9 mouse cellular contexts compared by ENCODE assay signal in the genomic region with DNA sequence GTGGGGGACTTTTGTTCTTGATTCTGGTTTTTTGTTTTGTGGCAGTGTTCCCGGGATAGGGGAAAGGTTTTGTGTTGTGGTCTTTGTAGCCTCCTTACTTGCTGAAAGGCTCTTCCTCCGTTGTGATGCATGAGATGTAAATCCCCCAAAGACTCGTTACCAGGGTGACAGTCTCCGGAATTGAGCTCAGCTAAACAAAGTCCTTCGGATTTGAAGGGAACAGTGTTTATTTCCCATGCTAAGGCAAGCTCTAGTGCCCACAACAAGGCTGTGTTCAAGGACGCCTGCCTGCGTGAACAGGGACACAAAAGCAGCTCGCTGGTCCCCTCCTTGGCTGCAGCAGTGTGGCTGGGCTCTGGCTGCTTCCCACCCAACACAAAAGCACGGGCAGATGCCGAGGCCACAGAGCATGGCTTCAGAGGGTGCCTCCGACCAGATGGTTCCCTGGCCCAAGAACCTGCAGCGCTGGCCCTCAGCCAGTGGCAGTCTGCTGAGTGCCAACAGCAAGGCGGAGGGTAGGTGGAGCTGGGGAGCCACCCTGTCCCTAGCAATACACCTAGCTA.
DNase-seq lines count a peak whose midpoint lies in the region; ATAC-seq and TF ChIP-seq lines count a peak whose summit lies in the region.
"Had no signal": no experiment of that assay in that cellular context is flagged by ENCODE, and none has a peak within 500 bp of the region (broad histone marks: within the 10 kb centered on the region; RNA-seq: fewer than 3 reads in every experiment).

No protein-coding gene starts in this region.

- no peaks in the 10 kb centered on the region for H3K9me3 ChIP-seq in kidney, embryonic 14.5 days (ENCODE audit: control insufficient read depth, low read length)
- no peaks in the 10 kb centered on the region for H3K9me3 ChIP-seq in midbrain, embryonic 11.5 days (ENCODE audit: control insufficient read depth, low read length)
- no peaks in the 10 kb centered on the region for H3K9me3 ChIP-seq in stomach, embryonic 16.5 days (replicated peaks; ENCODE audit: control insufficient read depth, low read length)

- WGBS in kidney, adult 2 months: 53% methylated on average over 13 of the region's 13 CpGs
- 44% methylated on average over 13 of the region's 13 CpGs for WGBS in kidney, embryonic 14.5 days
- WGBS in midbrain, embryonic 11.5 days: 8% methylated on average over 13 of the region's 13 CpGs
- 45% methylated on average over 13 of the region's 13 CpGs for WGBS in stomach, embryonic 16.5 days

- H3K36me3 ChIP-seq in kidney, adult 2 months (ENCODE audit: control insufficient read depth, insufficient read depth, low read length): no peaks in the 10 kb centered on the region
- no peaks in the 10 kb centered on the region for H3K36me3 ChIP-seq in kidney, embryonic 14.5 days (ENCODE audit: control insufficient read depth, insufficient read depth, low read length)
- no peaks in the 10 kb centered on the region for H3K36me3 ChIP-seq in midbrain, embryonic 11.5 days (ENCODE audit: control insufficient read depth, insufficient read depth, low read length)
- H3K36me3 ChIP-seq in stomach, embryonic 16.5 days (ENCODE audit: control insufficient read depth, insufficient read depth, low read length): no peaks in the 10 kb centered on the region

- H3K27ac ChIP-seq in kidney, adult 2 months (ENCODE audit: insufficient read depth, low read depth, low read length): no peak overlapping the region
- H3K27ac ChIP-seq in kidney, embryonic 14.5 days (ENCODE audit: low read depth, low read length): no peak overlapping the region
- H3K27ac ChIP-seq in midbrain, embryonic 11.5 days (ENCODE audit: low read depth, low read length): peak overlapping the region; percentile 98
- H3K27ac ChIP-seq in stomach, embryonic 16.5 days (ENCODE audit: low read length): no peak overlapping the region

- H3K4me2 ChIP-seq in kidney, embryonic 14.5 days (replicated peaks; ENCODE audit: low read depth, low read length): no peak overlapping the region
- H3K4me2 ChIP-seq in midbrain, embryonic 11.5 days: peak overlapping the region; percentile 22
- no peak overlapping the region for H3K4me2 ChIP-seq in stomach, embryonic 16.5 days (ENCODE audit: low read depth, low read length)

- H3K9ac ChIP-seq in kidney, embryonic 14.5 days (ENCODE audit: low read depth, low read length): no peak overlapping the region
- H3K9ac ChIP-seq in midbrain, embryonic 11.5 days (ENCODE audit: low read length): peak overlapping the region; percentile 47
- H3K9ac ChIP-seq in stomach, embryonic 16.5 days (ENCODE audit: low read length): no peak overlapping the region

- TF ChIP-seq POLR2A in kidney, adult 2 months (IDR thresholded peaks at IDR 0.05; ENCODE audit: low read depth, low read length): no peak

- TF ChIP-seq CTCF in kidney, adult 2 months (conservative IDR thresholded peaks at IDR 0.05; ENCODE audit: insufficient read depth, insufficient read length, low read depth, low read length): no peak

- ATAC-seq in kidney, embryonic 14.5 days (ENCODE audit: low FRiP score, low TSS enrichment): no peak
- ATAC-seq in midbrain, embryonic 11.5 days (ENCODE audit: low FRiP score): peak; percentile 91
- ATAC-seq in stomach, embryonic 16.5 days (ENCODE audit: insufficient read depth, low FRiP score): peak; percentile 9; the same call in 1 of the 2 replicates

- H3K27me3 ChIP-seq in kidney, adult 2 months (replicated peaks; ENCODE audit: control insufficient read depth, insufficient read depth, low read length): no peaks in the 10 kb centered on the region
- H3K27me3 ChIP-seq in kidney, embryonic 14.5 days (ENCODE audit: control insufficient read depth, insufficient read depth, low read length): no peaks in the 10 kb centered on the region
- no peaks in the 10 kb centered on the region for H3K27me3 ChIP-seq in midbrain, embryonic 11.5 days (ENCODE audit: control insufficient read depth, insufficient read depth, low read length)
- H3K27me3 ChIP-seq in stomach, embryonic 16.5 days (ENCODE audit: control insufficient read depth, insufficient read depth, low read length): no peaks in the 10 kb centered on the region
- H3K27me3 ChIP-seq: CH12.LX had no signal

- H3K4me1 ChIP-seq in kidney, adult 2 months (ENCODE audit: control insufficient read depth, insufficient read depth, low read length): no peaks in the 10 kb centered on the region
- no peaks in the 10 kb centered on the region; the same call in 1 of the 2 replicates for H3K4me1 ChIP-seq in kidney, embryonic 14.5 days (ENCODE audit: control insufficient read depth, insufficient read depth, low read length)
- peaks cover 55% of the 10 kb centered on the region for H3K4me1 ChIP-seq in midbrain, embryonic 11.5 days (ENCODE audit: control insufficient read depth, insufficient read depth, low read length)
- H3K4me1 ChIP-seq in stomach, embryonic 16.5 days (ENCODE audit: control insufficient read depth, insufficient read depth, low read length): peaks cover 11% of the 10 kb centered on the region; the same call in 1 of the 2 replicates

- H3K4me3 ChIP-seq in kidney, adult 2 months (ENCODE audit: insufficient read depth, low read depth, low read length): no peak overlapping the region
- H3K4me3 ChIP-seq in kidney, embryonic 14.5 days (ENCODE audit: low read length): no peak overlapping the region
- H3K4me3 ChIP-seq in midbrain, embryonic 11.5 days (ENCODE audit: low read depth, low read length): no peak overlapping the region
- H3K4me3 ChIP-seq in stomach, embryonic 16.5 days (replicated peaks; ENCODE audit: low read length): no peak overlapping the region

- peak; percentile 20 for DNase-seq in kidney, adult 2 months
- peak; percentile 66 to 92 for DNase-seq in cerebellum, postnatal 4 days (ENCODE audit: low spot score in 2 of 2)
- DNase-seq in frontal cortex, postnatal 36 days (ENCODE audit: low spot score in 2 of 2): peak; percentile 82 to 87
- DNase-seq in layer of hippocampus, postnatal 10 days (ENCODE audit: low spot score in 2 of 2): peak; percentile 86 to 88
- peak; percentile 96 for DNase-seq in midbrain, embryonic 11.5 days (ENCODE audit: low spot score, missing footprints)
- DNase-seq in liver: no peak
